Mouse (Mus musculus) midbrain, embryonic 15.5 days (tissue): ENCODE data around the gene Diaph3. TPM values are rescaled to one million over a fixed set of nuclear protein-coding genes. Genes with fewer than 3 reads are reported as not detected.

ENCODE experiments used
- ATAC-seq: fragments of 200-750 bp; cut with Nextera tagmentation; replicated peaks from 2 replicates; pipeline ENCODE4 v1.8.0; 2017; ENCODE audit warnings: moderate TSS enrichment
- H3K27ac ChIP-seq: fragments of 300-500 bp; sonication (generic); 2 replicates; pipeline ENCODE4 v1.5.1; 2015; ENCODE audit warnings: mild to moderate bottlenecking, inconsistent platforms
- H3K27me3 ChIP-seq: fragments of 300-500 bp; sonication (generic); replicated peaks from 2 replicates; pipeline ENCODE4 v1.6.1; 2015; ENCODE audit warnings: inconsistent platforms
- H3K36me3 ChIP-seq: fragments of 300-500 bp; sonication (generic); replicated peaks from 2 replicates; pipeline ENCODE4 v1.6.1; 2015; ENCODE audit warnings: inconsistent platforms
- H3K4me1 ChIP-seq: fragments of 300-500 bp; sonication (generic); 2 replicates; pipeline ENCODE4 v1.6.1; 2015; ENCODE audit warnings: inconsistent platforms
- H3K4me2 ChIP-seq: fragments of 300-500 bp; sonication (generic); 2 replicates; pipeline ENCODE4 v1.6.1; 2015; ENCODE audit warnings: inconsistent platforms, mild to moderate bottlenecking, moderate library complexity
- H3K4me3 ChIP-seq: fragments of 300-500 bp; sonication (generic); 2 replicates; pipeline ENCODE4 v1.5.1; 2015; ENCODE audit warnings: mild to moderate bottlenecking, inconsistent platforms
- H3K9ac ChIP-seq: fragments of 300-500 bp; sonication (generic); 2 replicates; pipeline ENCODE4 v1.6.1; 2015; ENCODE audit warnings: mild to moderate bottlenecking, inconsistent platforms
- H3K9me3 ChIP-seq: fragments of 300-500 bp; sonication (generic); 2 replicates; pipeline ENCODE4 v1.6.1; 2016; ENCODE audit warnings: inconsistent platforms
- WGBS: fragments of 180-500 bp; shearing (Covaris S2); methylation state at CpG from one replicate; pipeline ENCODE4 v1.1.7; 2015; ENCODE audit warnings: mixed read lengths; 5-methylcytosine and 5-hydroxymethylcytosine counted together
- polyA plus RNA-seq: library from polyadenylated mRNA; unstranded; fragments of >200 nt; fragmentation: Nextera tagmentation; extraction: Ambion mirVana; gene quantifications from 2 replicates; pipeline ENCODE4 v1.2.1, GENCODE M21; 2015

The Diaph3 gene
- polyA plus RNA-seq, 1 experiment from 2014 or later = 3.4 TPM

DNA sequence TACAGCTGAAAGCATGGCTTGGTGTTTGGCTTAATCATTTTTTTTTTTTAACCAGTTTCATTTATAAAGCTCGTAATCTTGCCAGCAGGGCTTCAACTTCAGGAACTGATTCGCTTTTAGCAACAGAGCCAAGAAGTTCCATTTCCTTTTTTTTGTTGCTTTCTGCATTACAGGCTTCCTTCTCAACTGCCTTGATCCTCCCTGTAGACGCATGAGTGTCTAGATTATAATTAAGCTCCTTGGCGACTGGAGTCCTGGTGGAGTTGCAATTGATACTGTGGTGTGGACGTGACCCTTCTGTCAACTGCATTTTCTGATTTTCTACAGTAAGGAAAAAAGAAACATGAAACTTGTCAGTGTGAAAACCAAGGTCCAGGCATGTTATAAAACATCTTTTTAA lies 484.8 kb downstream of the Diaph3 start:
- no peaks in the 10 kb centered on the region for H3K9me3 ChIP-seq
- WGBS = 63% methylated on average over 5 of the region's 5 CpGs
- ATAC-seq = no peak
- no peak overlapping the region for H3K27ac ChIP-seq
- H3K36me3 ChIP-seq = no peaks in the 10 kb centered on the region
- no peak overlapping the region for H3K4me3 ChIP-seq
- H3K9ac ChIP-seq = no peak overlapping the region
- H3K4me2 ChIP-seq = no peak overlapping the region
- no peaks in the 10 kb centered on the region for H3K4me1 ChIP-seq
- no peaks in the 10 kb centered on the region for H3K27me3 ChIP-seq

DNA sequence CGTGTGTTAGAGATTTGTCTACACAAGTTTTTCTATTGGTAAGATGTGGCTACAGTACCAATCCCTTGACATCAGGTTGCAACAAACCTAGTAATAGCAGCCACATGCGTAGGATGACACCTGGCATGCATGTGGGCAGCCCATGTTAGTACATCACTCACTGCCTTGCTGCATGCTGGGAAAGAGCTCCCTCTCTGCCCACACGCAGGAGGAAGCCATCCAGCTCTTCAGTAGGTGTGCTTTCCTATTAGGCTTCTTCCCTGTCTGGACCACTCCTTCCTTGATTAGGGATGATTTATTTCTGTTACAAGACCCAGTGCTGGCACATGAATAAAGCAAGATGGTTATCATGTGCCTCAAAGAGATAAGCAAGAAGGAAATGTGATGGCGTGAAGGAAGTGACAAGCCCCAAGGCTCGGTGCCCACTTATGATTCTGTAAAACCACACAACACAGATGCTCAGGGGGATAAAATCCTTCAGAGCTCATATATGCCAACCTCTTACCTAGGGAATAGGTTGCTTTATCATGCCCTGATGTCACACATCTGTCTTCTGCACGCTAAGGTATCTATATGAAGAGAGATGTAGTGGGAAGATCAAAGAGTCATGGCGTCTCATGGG lies 494.4 kb downstream of the Diaph3 start:
- H3K9me3 ChIP-seq = no peaks in the 10 kb centered on the region
- H3K36me3 ChIP-seq = no peaks in the 10 kb centered on the region
- 89% methylated on average over 7 of the region's 7 CpGs for WGBS
- H3K27me3 ChIP-seq = no peaks in the 10 kb centered on the region
- no peak overlapping the region for H3K27ac ChIP-seq
- no peak overlapping the region for H3K4me3 ChIP-seq
- H3K9ac ChIP-seq = no peak overlapping the region
- ATAC-seq = no peak
- 0 out of 2 replicates have a peak, but pooled peaks cover 4% of the 10 kb centered on the region for H3K4me1 ChIP-seq
- H3K4me2 ChIP-seq = no peak overlapping the region

DNA sequence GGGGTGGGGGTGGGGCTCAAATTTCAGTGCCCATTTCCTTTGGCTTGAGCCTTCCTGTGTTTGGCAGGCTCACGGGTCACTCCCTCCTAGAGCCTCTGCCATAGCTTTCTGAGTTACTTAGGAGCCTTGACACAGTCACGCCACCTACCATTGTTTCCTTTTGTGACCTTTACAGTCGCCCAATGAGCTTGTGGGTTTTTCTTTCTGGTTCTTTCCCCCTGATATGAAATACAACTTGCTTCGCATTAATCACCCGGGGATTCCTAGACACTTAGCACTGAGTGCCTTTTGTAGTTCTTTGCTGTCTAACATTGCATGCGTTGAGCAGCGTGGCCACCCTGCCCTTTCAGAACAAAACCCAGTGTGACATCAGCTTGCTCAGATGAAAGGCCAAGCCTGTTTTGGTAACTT lies 498.2 kb downstream of the Diaph3 start:
- Histone ChIP-seq H3K27me3 (no peaks in the 10 kb centered on the region), H3K9ac (no peak overlapping the region), H3K4me3 (no peak overlapping the region), H3K4me2 (no peak overlapping the region), H3K9me3 (no peaks in the 10 kb centered on the region), H3K4me1 (0 out of 2 replicates have a peak, but pooled peaks cover 4% of the 10 kb centered on the region), H3K27ac (no peak overlapping the region), H3K36me3 (no peaks in the 10 kb centered on the region)
- 33% methylated on average over 7 of the region's 7 CpGs for WGBS
- ATAC-seq = peak; percentile 74

DNA sequence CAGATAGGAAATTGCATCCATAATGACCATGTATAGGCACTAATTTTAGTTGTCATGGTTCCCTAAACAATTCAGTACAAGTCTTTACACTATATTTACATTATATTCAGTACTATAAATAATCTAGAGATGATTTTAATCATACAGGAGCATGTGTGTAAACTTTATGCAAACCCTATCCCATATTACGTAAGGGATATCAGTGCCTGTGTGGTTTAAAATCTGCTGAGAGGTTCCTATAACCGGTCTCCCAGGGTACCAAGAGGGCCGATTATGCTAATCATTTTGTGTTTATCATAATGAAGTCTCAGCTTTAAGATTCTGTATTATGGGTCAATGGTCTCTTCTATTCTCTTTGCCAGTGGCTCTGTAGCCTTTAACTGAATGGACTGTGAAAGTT lies 499.2 kb downstream of the Diaph3 start:
- Histone ChIP-seq H3K4me1 (0 out of 2 replicates have a peak, but pooled peaks cover 4% of the 10 kb centered on the region), H3K4me3 (no peak overlapping the region), H3K27ac (no peak overlapping the region), H3K9me3 (no peaks in the 10 kb centered on the region), H3K4me2 (no peak overlapping the region), H3K36me3 (no peaks in the 10 kb centered on the region), H3K9ac (no peak overlapping the region), H3K27me3 (no peaks in the 10 kb centered on the region)
- WGBS = 91% methylated on average over 3 of the region's 3 CpGs
- ATAC-seq = no peak

DNA sequence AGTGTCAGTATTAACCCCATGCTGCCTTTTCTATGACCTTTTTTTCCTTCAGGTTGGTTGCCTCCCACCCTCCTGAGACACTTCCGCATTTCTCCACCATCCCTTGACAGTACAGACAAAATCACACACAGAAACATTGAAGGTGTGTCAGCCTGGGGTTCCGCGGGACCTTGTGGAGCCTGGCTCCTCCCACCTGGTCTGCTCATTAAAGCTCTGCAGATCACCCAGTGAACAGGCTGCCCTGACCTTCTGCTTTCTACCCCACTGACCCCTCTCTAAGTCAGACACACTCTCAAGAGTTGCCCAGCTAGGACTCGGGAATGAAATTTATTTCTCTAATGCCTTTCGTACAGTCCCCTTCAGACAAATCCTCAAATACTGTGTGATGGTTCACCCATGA lies 500.9 kb downstream of the Diaph3 start:
- Histone ChIP-seq H3K4me1 (0 out of 2 replicates have a peak, but pooled peaks cover 4% of the 10 kb centered on the region), H3K27me3 (no peaks in the 10 kb centered on the region), H3K4me3 (no peak overlapping the region), H3K9me3 (no peaks in the 10 kb centered on the region), H3K36me3 (no peaks in the 10 kb centered on the region), H3K9ac (no peak overlapping the region), H3K4me2 (no peak overlapping the region), H3K27ac (no peak overlapping the region)
- no peak for ATAC-seq
- 51% methylated on average over 5 of the region's 5 CpGs for WGBS

DNA sequence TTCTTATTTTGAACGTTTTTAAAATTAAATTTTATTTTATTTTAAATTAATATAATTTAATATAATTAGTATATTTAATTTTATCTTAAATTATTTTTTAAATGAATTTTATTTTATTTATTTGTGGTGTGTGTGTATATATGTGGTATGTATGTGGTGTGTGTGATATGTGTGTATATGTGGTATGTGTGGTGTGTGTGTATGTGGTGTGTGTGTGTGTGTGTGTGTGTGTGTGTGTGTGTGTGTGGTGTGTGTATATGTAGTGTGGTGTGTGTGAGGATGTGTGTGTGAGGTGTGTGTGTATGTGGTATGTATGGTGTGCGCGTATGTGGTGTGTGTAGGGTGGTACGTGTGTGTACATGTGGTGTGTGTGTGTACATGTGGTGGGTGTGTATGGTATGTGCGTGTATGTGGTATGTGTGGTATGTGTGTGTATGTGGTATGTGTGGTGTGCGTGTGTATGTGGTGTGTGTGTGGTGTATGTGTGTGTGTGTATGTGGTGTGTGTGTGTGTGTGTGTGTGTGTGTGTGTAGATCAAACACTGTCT lies 505.4 kb downstream of the Diaph3 start:
- Histone ChIP-seq H3K9me3 (no peaks in the 10 kb centered on the region), H3K36me3 (no peaks in the 10 kb centered on the region), H3K4me2 (no peak overlapping the region), H3K4me3 (no peak overlapping the region), H3K27me3 (no peaks in the 10 kb centered on the region), H3K9ac (no peak overlapping the region), H3K4me1 (no peaks in the 10 kb centered on the region), H3K27ac (no peak overlapping the region)
- WGBS = 26% methylated on average over 6 of the region's 6 CpGs
- peak; percentile 56; the same call in 1 of the 2 replicates for ATAC-seq

DNA sequence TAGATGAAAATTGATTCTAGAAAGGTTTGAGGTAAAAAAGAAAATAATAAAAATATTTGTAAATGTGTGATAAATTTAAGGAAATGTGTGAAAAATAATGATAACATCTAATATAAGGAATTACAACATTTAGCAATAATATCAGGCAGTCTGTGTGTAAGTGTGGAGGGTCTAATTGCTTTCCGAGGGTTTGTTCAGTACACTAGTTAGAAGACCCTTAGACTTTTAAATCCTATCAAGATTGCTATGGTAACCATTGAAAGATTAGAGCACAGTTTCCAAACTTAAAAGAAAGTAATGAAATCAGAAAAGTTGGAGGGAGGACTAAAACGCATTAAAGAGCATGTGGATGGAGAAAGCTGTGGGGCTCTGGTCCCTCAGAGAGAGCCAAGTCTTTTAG lies 506.0 kb downstream of the Diaph3 start:
- no peaks in the 10 kb centered on the region for H3K9me3 ChIP-seq
- no peaks in the 10 kb centered on the region for H3K36me3 ChIP-seq
- no peak overlapping the region for H3K9ac ChIP-seq
- 16% methylated on average over 2 of the region's 2 CpGs for WGBS
- H3K4me2 ChIP-seq = no peak overlapping the region
- H3K4me1 ChIP-seq = no peaks in the 10 kb centered on the region
- H3K27me3 ChIP-seq = no peaks in the 10 kb centered on the region
- no peak for ATAC-seq
- H3K27ac ChIP-seq = no peak overlapping the region
- H3K4me3 ChIP-seq = no peak overlapping the region

DNA sequence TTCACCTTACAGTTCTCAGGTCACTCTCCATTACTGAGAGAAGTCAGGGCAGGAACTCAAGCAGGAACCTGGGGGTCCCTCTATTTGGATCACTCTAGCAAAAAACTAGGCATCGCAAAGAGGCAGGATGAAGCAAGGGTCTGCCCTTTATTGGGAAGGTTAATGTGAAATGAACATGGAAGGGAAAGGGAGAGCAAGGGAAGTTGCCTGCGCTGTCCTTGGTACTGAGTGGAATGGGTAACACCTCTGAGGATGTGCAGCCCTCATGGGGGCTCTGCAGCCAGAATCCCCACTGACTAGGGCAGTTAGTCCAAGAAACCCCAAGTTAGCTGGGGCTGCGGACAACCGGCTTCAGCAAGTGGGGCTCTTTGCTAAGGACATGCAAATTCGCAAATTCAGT lies 507.2 kb downstream of the Diaph3 start:
- no peaks in the 10 kb centered on the region for H3K9me3 ChIP-seq
- H3K4me1 ChIP-seq = no peaks in the 10 kb centered on the region
- no peaks in the 10 kb centered on the region for H3K36me3 ChIP-seq
- no peak overlapping the region for H3K4me3 ChIP-seq
- H3K9ac ChIP-seq = no peak overlapping the region
- H3K27me3 ChIP-seq = no peaks in the 10 kb centered on the region
- H3K4me2 ChIP-seq = no peak overlapping the region
- no peak overlapping the region for H3K27ac ChIP-seq
- 45% methylated on average over 5 of the region's 5 CpGs for WGBS
- no peak for ATAC-seq

DNA sequence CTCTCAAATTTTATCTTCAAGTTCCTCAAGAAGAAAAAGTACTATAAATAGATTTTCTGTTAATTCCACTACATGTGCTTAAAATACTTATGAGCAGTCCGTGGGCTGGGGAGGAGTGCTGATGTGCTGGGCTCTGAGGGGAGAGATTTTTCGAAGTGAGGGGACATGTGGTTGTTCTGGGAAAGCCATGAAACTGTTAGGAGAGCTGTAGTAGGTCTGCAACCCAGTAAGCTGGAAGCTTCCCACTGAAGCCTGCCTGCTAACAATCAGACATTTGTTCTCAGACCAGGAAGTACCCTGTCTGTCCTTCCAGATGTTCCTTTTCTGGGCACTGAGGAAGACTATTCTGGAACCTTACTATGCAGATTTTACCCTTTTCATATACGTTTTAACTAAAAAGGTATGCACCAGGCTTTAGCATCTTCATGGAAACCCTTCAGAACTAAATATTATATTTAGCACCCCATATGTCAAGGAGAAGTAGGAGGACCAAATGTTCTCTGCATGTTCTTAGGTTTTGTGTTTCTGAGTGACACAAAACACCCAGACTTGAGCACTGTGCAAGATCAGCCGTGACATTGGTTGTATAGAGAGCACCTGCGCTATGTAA lies 516.1 kb downstream of the Diaph3 start:
- WGBS = 93% methylated on average over 5 of the region's 5 CpGs

DNA sequence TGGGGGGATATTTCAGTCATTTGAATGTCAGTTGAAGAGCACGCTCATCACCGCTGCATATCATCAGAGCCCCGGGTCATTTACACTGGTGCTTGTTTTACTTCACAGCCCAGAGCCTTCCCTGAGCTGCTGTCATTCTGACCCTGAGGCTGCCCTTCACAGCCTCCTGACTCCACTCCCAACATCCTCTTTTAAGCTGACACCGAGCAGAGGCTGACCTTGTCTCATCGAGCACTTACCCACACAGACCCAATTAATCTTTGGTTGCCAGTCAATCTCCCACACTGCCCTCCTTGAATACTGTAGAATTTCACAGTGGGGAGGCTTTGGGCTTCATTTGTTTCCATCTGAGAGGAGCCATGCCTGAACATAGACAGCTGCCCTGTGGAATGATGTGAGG lies 521.4 kb downstream of the Diaph3 start:
- Histone ChIP-seq H3K4me2 (no peak overlapping the region), H3K4me1 (no peaks in the 10 kb centered on the region), H3K4me3 (no peak overlapping the region), H3K9me3 (no peaks in the 10 kb centered on the region), H3K27ac (no peak overlapping the region), H3K9ac (no peak overlapping the region), H3K27me3 (no peaks in the 10 kb centered on the region), H3K36me3 (no peaks in the 10 kb centered on the region)
- WGBS = 56% methylated on average over 5 of the region's 5 CpGs
- no peak for ATAC-seq

More for the DNA sequence above, 516.1 kb downstream of the Diaph3 start:
- Histone ChIP-seq H3K9ac (no peak overlapping the region), H3K4me1 (no peaks in the 10 kb centered on the region), H3K36me3 (no peaks in the 10 kb centered on the region), H3K4me2 (no peak overlapping the region), H3K9me3 (no peaks in the 10 kb centered on the region), H3K27me3 (no peaks in the 10 kb centered on the region), H3K4me3 (no peak overlapping the region), H3K27ac (no peak overlapping the region)
- ATAC-seq = no peak
